Mouse (Mus musculus) thymus, postnatal 4 days (tissue): Measurements from ENCODE around the gene Nfkbiz.

Experiments
- DNase-seq: peaks from one replicate; pipeline ENCODE4 v3.0.0; 2021

Nfkbiz gene

DNA sequence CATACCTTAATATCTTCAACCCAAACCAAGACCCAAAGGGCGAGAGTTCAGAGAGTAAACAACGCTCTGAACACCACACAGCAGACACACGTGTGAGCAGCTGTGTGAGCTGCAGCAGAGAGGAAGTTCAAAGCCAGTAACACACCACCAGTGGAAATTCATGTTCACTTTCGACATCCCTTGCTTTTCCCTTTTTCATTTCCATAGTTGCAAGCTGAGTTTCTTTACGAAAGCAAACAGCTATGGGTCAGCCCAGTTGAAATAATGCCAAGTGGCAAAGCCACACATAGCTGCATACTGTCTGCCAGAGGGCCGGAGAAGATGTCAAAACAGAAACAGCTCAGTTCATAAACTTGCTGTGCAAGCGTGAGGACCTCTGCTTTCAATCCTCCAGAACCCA lies 39.9 kb downstream of the Nfkbiz start:
- DNase-seq: no peak

DNA sequence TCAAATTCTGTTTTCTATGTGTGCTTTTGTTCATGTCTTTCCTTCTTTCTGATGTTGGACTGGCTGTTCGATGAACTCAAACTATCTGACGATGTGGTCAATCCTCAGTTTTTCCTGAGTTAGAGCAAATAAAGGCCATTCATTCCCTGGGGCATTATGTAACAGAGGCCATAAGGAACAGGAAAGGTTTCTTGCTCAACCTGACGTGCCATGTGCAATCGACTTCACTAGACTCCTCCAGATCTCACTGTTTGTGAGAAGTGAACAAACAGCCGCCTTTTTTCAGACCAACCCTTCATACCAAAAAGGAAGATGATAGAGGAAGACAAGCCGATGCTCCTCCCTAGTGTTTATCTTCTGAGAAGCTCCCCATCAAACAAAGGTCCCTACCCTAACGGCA lies 48.4 kb downstream of the Nfkbiz start:
- no peak for DNase-seq

DNA sequence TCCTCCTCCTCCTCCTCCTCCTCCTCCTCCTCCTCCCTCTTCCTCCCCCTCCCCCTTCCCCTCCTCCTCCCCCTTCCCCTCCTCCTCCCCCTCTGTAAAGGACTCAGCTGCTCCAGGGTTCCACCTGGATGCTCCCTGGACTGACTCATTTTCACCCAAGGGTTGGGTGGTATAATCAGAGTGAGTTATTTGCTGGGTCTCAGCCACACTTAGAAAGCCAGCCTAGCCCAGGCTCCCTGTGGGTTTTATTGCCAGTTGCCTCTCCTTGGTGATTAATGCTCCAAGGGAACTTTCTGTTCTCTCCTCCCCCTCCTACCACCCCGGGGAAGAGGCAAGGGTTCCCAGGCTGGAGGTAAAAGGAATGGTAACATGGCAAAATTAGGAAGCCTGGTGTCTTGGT lies 49.4 kb downstream of the Nfkbiz start:
- DNase-seq: no peak

DNA sequence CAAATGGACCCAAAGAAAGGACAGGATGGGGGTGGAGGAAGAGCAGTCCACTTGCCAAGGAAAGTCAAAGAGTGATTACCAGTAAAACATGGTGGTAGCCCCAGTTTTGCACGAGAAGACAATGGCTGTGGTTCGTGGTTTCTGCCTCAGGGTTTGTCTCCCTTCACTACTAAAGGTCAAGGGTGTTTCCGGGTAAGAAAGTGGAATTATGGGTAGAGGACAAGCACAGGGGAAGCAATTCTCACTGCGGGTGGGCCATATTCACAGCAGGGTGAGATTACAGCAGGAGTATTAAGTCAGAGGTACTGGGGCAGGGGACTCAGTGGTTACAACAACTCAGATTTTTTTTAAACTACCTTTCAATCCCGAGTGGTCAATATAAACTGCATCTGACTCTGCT lies 50.0 kb downstream of the Nfkbiz start:
- no peak for DNase-seq

DNA sequence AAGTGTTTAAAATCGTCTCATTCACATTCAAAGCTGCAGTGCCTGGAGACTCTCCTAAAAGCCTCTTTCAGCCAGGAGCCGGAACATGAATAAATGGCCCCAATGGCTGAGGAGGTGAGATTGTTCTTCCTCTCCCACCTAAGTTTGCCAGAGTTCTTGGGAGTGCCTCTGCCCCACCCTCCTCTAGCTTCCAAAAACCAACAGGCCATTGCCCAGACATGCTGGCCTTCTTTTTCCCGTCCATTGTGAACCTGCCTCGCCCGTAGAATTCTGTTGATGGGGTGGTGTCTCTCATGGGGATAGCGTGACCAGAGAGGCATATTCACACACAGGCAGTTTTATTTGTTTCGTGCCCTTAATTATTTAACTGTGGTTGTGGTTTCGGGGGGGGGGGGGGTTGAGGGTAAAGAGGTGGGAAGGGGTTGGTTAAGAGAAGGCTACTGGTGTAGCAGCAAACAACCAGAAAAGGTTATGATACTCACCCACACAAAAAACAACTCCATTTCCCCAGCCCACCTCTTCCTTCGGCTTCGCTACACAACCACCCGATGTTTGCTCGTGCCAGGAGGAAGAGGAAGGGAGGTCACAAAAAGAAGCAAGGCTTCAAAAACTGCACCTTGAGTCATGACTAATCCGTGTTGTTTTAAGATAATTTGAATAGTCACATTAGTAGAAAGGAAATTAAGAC lies 51.2 kb downstream of the Nfkbiz start:
- DNase-seq: no peak

DNA sequence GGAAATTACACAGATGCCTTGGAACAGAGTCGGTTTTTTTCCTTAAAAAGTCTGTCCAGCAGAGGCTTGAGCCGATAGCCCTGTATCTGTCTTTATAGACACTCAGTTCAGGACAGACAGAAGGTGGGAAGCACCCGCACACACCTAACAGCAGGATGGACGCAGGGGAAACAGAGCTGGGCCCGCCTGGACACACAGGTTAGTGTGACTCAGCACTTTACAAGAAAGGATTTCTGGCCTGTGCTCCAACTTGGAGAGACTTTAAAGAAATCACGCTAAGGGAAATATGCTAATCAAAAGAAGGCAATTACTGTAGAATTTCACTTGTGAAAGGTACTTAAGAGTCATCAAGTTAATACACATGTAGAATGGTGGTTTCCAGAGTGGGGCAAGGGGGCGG lies 54.3 kb downstream of the Nfkbiz start:
- no peak for DNase-seq

DNA sequence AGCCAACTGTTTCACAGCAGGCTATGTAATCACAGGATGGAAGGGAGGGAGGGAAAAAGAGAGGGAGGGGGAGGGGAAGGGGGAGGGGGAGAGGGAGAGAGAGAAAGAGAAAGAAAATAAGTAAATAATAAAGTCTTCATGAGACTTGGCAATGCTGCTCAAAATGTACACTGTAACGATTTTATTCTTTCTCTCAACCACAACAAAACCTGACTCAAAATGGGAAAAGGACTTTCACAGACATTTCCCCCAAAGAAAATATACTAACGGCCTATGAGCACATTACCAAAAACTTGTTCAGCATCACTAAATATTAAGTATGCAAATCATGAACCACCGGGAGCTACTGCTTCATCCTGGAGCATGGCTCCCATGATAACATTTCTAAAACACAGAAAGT lies 54.8 kb downstream of the Nfkbiz start:
- DNase-seq: no peak

DNA sequence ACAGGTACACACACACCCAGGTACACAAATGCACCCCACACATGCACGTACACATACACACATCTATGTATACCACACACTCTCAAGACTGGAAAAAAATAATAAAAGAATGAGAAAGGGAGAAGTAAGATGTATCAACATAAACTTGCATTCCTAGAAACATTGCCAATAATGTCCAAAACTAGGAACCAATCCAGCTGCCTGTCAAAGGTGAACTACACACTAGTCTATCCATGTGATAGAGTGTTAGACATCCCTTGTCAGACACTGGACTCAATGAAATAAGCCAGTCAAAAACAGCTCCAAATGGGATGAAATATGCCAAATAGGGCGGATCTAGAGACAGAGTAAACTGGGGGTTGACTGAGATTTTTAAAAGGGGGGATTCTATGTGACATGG lies 55.8 kb downstream of the Nfkbiz start:
- no peak for DNase-seq

DNA sequence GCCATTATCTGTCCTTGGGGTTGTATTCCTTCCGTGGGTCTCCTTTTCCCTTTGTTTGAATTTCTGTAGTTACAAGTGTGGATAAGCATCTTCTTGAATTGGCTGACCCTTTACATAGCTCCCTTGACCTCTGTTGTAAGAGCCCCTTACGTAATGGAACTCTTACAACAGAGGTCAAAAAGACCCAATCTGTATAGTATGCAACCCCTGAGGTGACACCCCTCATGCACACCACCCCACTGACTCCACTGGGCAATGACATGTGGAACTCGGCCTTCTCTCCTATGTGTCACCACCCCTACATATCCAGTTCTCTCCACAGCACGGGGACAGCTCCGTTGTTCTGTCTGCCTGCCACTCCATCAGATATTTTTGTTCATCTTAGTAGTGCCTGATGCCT lies 56.9 kb downstream of the Nfkbiz start:
- DNase-seq: no peak

DNA sequence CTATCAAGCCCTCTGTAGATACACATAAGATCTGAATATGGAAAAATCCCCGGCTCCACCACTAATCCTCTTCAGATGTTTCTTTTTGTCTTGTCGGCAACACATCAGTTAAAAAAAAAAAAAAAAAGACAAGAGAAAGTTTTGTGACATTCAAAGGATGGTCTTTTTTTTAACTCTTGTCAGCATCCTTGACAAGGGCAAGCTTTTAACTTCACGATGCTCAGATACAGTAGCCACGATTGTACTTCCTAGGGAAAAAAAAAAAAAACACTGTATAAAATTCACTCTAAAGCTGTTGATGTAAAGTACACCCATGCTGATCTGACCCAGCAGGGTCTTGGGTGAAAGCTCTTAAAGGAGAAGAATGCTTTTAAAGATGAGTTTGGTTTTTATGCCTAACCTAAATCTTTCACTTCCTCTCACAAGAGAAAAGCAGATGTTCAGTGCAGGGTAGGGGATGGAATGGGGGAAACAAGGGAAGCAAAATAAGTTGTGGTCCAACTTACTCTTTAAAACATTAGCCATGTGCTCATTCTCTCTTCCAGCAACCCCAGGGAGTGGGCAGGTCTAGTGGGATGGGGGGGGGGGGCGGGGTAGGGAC lies 57.6 kb downstream of the Nfkbiz start:
- no peak for DNase-seq

DNA sequence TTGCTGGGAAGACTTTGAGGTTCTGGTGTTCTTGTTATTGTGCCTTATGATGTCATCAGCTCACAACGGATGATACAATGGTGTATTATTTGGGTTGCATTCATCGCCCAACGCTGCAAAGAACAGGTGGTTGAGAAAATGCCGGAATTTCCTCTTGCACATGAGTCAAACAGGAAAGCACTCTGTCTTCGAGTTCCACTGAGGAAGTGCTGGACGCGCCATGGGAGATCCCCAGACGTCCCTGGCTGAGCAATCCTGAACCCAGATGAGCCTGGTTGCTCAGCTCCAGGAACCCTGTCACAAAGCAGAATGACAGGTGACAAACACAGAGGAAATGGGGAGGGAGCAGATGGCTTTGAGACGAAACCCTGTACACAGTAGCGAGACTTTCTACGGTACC lies 62.4 kb downstream of the Nfkbiz start:
- DNase-seq: no peak

DNA sequence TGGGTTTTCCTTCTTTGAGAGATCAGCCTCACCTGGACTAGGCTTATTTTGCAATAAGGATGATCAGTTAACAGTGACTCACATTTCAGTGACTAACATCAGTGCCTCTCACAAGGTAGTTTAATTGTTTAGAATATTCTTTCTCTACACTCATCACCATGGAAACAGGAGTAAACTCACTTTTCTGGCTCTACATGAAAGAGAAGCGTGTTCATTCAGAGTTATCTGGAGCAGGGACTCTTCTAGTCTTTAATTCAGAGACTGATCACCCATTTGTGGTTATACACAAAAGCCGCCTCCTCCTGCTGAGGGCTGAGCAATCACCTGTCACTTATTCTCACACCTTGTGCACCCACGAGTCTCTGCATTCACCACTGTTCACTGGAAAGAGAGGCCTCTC lies 68.5 kb downstream of the Nfkbiz start:
- no peak for DNase-seq
